In genomic region chr17:79826482-79827034, GRCm38 (mm10) we compare ENCODE assay signal across 18 mouse cellular contexts.
DNase-seq lines count a peak whose midpoint lies in the region; ATAC-seq and TF ChIP-seq lines count a peak whose summit lies in the region.
"Had no signal": no experiment of that assay in that cellular context is flagged by ENCODE, and none has a peak within 500 bp of the region (broad histone marks: within the 10 kb centered on the region; RNA-seq: fewer than 3 reads in every experiment).

No protein-coding gene starts in this region.

- H3K27me3 ChIP-seq in hindbrain, postnatal 0 days (ENCODE audit: insufficient read depth, low read length): 0 out of 2 replicates have a peak, but pooled peaks cover 4% of the 10 kb centered on the region
- no peaks in the 10 kb centered on the region for H3K27me3 ChIP-seq in hindbrain, embryonic 16.5 days (replicated peaks; ENCODE audit: control insufficient read depth, insufficient read depth, low read length)
- no peaks in the 10 kb centered on the region for H3K27me3 ChIP-seq in liver, postnatal 0 days (ENCODE audit: insufficient read depth, low read length)
- H3K27me3 ChIP-seq in liver, embryonic 11.5 days (replicated peaks; ENCODE audit: control insufficient read depth, insufficient read depth, low read length): no peaks in the 10 kb centered on the region
- peaks cover 2 to 3% of the 10 kb centered on the region in 2 experiments for H3K27me3 ChIP-seq in MEL (ENCODE audit: control insufficient read depth in 1 of 2, insufficient read depth in 2 of 2, low read length in 2 of 2)
- H3K27me3 ChIP-seq: embryonic facial prominence, embryonic 12.5 days; heart, embryonic 13.5 days; lung, embryonic 15.5 days; neural tube, embryonic 15.5 days had no signal

- H3K9ac ChIP-seq in hindbrain, postnatal 0 days (replicated peaks; ENCODE audit: low read length): no peak overlapping the region
- no peak overlapping the region for H3K9ac ChIP-seq in hindbrain, embryonic 16.5 days (ENCODE audit: low read depth, low read length)
- no peak overlapping the region for H3K9ac ChIP-seq in liver, postnatal 0 days (replicated peaks)
- no peak overlapping the region for H3K9ac ChIP-seq in liver, embryonic 11.5 days (ENCODE audit: low read depth, low read length)
- no peak overlapping the region for H3K9ac ChIP-seq in MEL (ENCODE audit: control insufficient read depth, low read depth, low read length, poor library complexity, severe bottlenecking)
- H3K9ac ChIP-seq: embryonic facial prominence, embryonic 12.5 days; heart, embryonic 13.5 days; lung, embryonic 15.5 days; neural tube, embryonic 15.5 days had no signal

- H3K79me2 ChIP-seq in MEL (ENCODE audit: control insufficient read depth, insufficient read depth, low read length, poor library complexity): no peaks in the 10 kb centered on the region

- no peak overlapping the region for H3K4me2 ChIP-seq in hindbrain, postnatal 0 days (ENCODE audit: low read depth, low read length)
- no peak overlapping the region for H3K4me2 ChIP-seq in hindbrain, embryonic 16.5 days (ENCODE audit: low read length)
- H3K4me2 ChIP-seq in liver, postnatal 0 days (ENCODE audit: low read depth, low read length): no peak overlapping the region
- H3K4me2 ChIP-seq in liver, embryonic 11.5 days: no peak overlapping the region
- H3K4me2 ChIP-seq: embryonic facial prominence, embryonic 12.5 days; heart, embryonic 13.5 days; lung, embryonic 15.5 days; neural tube, embryonic 15.5 days had no signal

- no peaks in the 10 kb centered on the region for H3K36me3 ChIP-seq in hindbrain, postnatal 0 days (ENCODE audit: insufficient read depth, low read length)
- no peaks in the 10 kb centered on the region for H3K36me3 ChIP-seq in hindbrain, embryonic 16.5 days (ENCODE audit: control insufficient read depth, insufficient read depth, low read length)
- H3K36me3 ChIP-seq in liver, postnatal 0 days (replicated peaks; ENCODE audit: insufficient read depth, low read length): no peaks in the 10 kb centered on the region
- H3K36me3 ChIP-seq in liver, embryonic 11.5 days (ENCODE audit: control insufficient read depth, insufficient read depth, low read length): no peaks in the 10 kb centered on the region
- H3K36me3 ChIP-seq in MEL (ENCODE audit: control insufficient read depth in 1 of 2, insufficient read depth in 2 of 2, low read length in 2 of 2): no peaks in the 10 kb centered on the region
- H3K36me3 ChIP-seq: embryonic facial prominence, embryonic 12.5 days; heart, embryonic 13.5 days; lung, embryonic 15.5 days; neural tube, embryonic 15.5 days had no signal

- DNase-seq in hindbrain, postnatal 0 days (ENCODE audit: low spot score): no peak
- no peak for DNase-seq in liver, postnatal 0 days
- DNase-seq in liver, embryonic 11.5 days (ENCODE audit: low spot score): no peak
- no peak for DNase-seq in MEL (ENCODE audit: low read depth, low spot score)
- peak; percentile 33 for DNase-seq in thymus, postnatal 0 days (ENCODE audit: low spot score)
- no peak for DNase-seq in frontal cortex, postnatal 10 days (ENCODE audit: low spot score in 2 of 2)
- no peak for DNase-seq in spleen, postnatal 36 days (ENCODE audit: low spot score in 2 of 2)
- DNase-seq: adrenal gland, postnatal 36 days; B cell, adult 2 months; cerebellum, postnatal 25 days; heart, postnatal 4 days; layer of hippocampus, postnatal 36 days; spleen, adult 18-20 months had no signal

- no peak for ATAC-seq in hindbrain, postnatal 0 days
- no peak for ATAC-seq in hindbrain, embryonic 16.5 days
- no peak for ATAC-seq in liver, postnatal 0 days
- no peak for ATAC-seq in liver, embryonic 11.5 days (replicated peaks; ENCODE audit: low FRiP score)

- WGBS in hindbrain, postnatal 0 days: 52% methylated on average over 6 of the region's 6 CpGs
- WGBS in hindbrain, embryonic 16.5 days: 62% methylated on average over 6 of the region's 6 CpGs
- WGBS in liver, postnatal 0 days (ENCODE audit: insufficient replicate concordance): 67% methylated on average over 6 of the region's 6 CpGs
- 62% methylated on average over 6 of the region's 6 CpGs for WGBS in liver, embryonic 11.5 days

- peak; percentile 43 for TF ChIP-seq CTCF in hindbrain, postnatal 0 days (IDR thresholded peaks at IDR 0.05; ENCODE audit: low read depth)
- 0 out of 2 replicates have a peak, but pooled peaks have one; percentile 5 for TF ChIP-seq CTCF in liver, postnatal 0 days (IDR thresholded peaks at IDR 0.05; ENCODE audit: low read depth)
- no peak; a peak in 1 of 6 replicates for TF ChIP-seq CTCF in MEL (IDR thresholded peaks at IDR 0.05 in 2 of 3, conservative IDR thresholded peaks at IDR 0.05 in 1 of 3; ENCODE audit: control insufficient read depth in 1 of 3, insufficient read depth in 1 of 3, low read depth in 2 of 3, low read length in 3 of 3, poor library complexity in 1 of 3, severe bottlenecking in 1 of 3)

- peaks cover 11% of the 10 kb centered on the region for H3K4me1 ChIP-seq in hindbrain, postnatal 0 days (ENCODE audit: insufficient read depth, low read length)
- H3K4me1 ChIP-seq in hindbrain, embryonic 16.5 days (ENCODE audit: control insufficient read depth, insufficient read depth, low read depth, low read length): peaks cover 5% of the 10 kb centered on the region; the same call in 1 of the 2 replicates
- H3K4me1 ChIP-seq in liver, postnatal 0 days (ENCODE audit: insufficient read depth): no peaks in the 10 kb centered on the region
- H3K4me1 ChIP-seq in liver, embryonic 11.5 days (replicated peaks; ENCODE audit: control insufficient read depth, insufficient read depth, low read length): no peaks in the 10 kb centered on the region
- H3K4me1 ChIP-seq in MEL (ENCODE audit: control insufficient read depth in 1 of 2, insufficient read depth in 2 of 2, low read length in 2 of 2): no peaks in the 10 kb centered on the region
- H3K4me1 ChIP-seq: embryonic facial prominence, embryonic 12.5 days; heart, embryonic 13.5 days; lung, embryonic 15.5 days; neural tube, embryonic 15.5 days had no signal

- no peak for TF ChIP-seq RAD21 in MEL (IDR thresholded peaks at IDR 0.05; ENCODE audit: low read depth, low read length)

- TF ChIP-seq EP300 in liver, postnatal 0 days (IDR thresholded peaks at IDR 0.05; ENCODE audit: low read depth): no peak
- TF ChIP-seq EP300 in MEL (IDR thresholded peaks at IDR 0.05; ENCODE audit: low read depth in 1 of 2, low read length in 2 of 2): no peak

- no peak overlapping the region for H3K4me3 ChIP-seq in hindbrain, postnatal 0 days (ENCODE audit: low read length)
- no peak overlapping the region for H3K4me3 ChIP-seq in hindbrain, embryonic 16.5 days (ENCODE audit: low read length)
- no peak overlapping the region for H3K4me3 ChIP-seq in liver, postnatal 0 days (ENCODE audit: low read depth, low read length)
- no peak overlapping the region for H3K4me3 ChIP-seq in liver, embryonic 11.5 days (ENCODE audit: low read depth, low read length)
- H3K4me3 ChIP-seq in MEL (ENCODE audit: control insufficient read depth in 1 of 2, insufficient read depth in 1 of 2, low read depth in 2 of 2, low read length in 2 of 2): no peak overlapping the region
- H3K4me3 ChIP-seq: embryonic facial prominence, embryonic 12.5 days; heart, embryonic 13.5 days; lung, embryonic 15.5 days; neural tube, embryonic 15.5 days had no signal

- TF ChIP-seq POLR2A in MEL (IDR thresholded peaks at IDR 0.05; ENCODE audit: control insufficient read depth in 1 of 2, insufficient read depth in 1 of 2, low read depth in 1 of 2, low read length in 2 of 2, poor library complexity in 1 of 2): no peak

- no peak overlapping the region for H3K27ac ChIP-seq in hindbrain, postnatal 0 days
- no peak overlapping the region for H3K27ac ChIP-seq in hindbrain, embryonic 16.5 days (ENCODE audit: low read depth, low read length)
- H3K27ac ChIP-seq in liver, postnatal 0 days (ENCODE audit: low read depth): no peak overlapping the region
- no peak overlapping the region for H3K27ac ChIP-seq in liver, embryonic 11.5 days (ENCODE audit: low read depth, low read length)
- no peak overlapping the region for H3K27ac ChIP-seq in MEL (ENCODE audit: control insufficient read depth, low read depth, low read length)
- H3K27ac ChIP-seq: embryonic facial prominence, embryonic 12.5 days; heart, embryonic 13.5 days; lung, embryonic 15.5 days; neural tube, embryonic 15.5 days had no signal

- no peaks in the 10 kb centered on the region for H3K9me3 ChIP-seq in hindbrain, postnatal 0 days (ENCODE audit: low read length)
- no peaks in the 10 kb centered on the region for H3K9me3 ChIP-seq in hindbrain, embryonic 16.5 days (ENCODE audit: control insufficient read depth, low read length)
- no peaks in the 10 kb centered on the region for H3K9me3 ChIP-seq in liver, postnatal 0 days (ENCODE audit: low read length)
- H3K9me3 ChIP-seq in liver, embryonic 11.5 days (ENCODE audit: control insufficient read depth, low read length): no peaks in the 10 kb centered on the region
- no peaks in the 10 kb centered on the region for H3K9me3 ChIP-seq in MEL (replicated peaks; ENCODE audit: insufficient read depth, low read length)
- H3K9me3 ChIP-seq: embryonic facial prominence, embryonic 12.5 days; heart, embryonic 13.5 days; lung, embryonic 15.5 days; neural tube, embryonic 15.5 days had no signal

TF ChIP-seq in MEL, 35 proteins besides CTCF, POLR2A, EP300 and RAD21:
- TF ChIP-seq MAX (IDR thresholded peaks at IDR 0.05; ENCODE audit: low read length) (no peak), POLR2AphosphoS5 (IDR thresholded peaks at IDR 0.05; ENCODE audit: borderline replicate concordance, low read depth, low read length) (no peak), SMC3 (IDR thresholded peaks at IDR 0.05; ENCODE audit: low read depth, low read length) (0 out of 2 replicates have a peak, but pooled peaks have one; percentile 10), CHD2 (IDR thresholded peaks at IDR 0.05; ENCODE audit: low read length) (no peak)

Comparison
In these comparisons a context has a peak if more than half of its experiments do, and no peak if none do; other contexts are left out.
1. CTCF ChIP-seq: peak in hindbrain, postnatal 0 days (single experiment) and liver, postnatal 0 days (single experiment); none in MEL (0 of 3).